Comparison of ENCODE assay signal across 32 mouse cellular contexts in genomic region chr10:87873516-87873915, GRCm38 (mm10). TPM values are rescaled to one million over a fixed set of nuclear protein-coding genes. Genes with fewer than 3 reads are reported as not detected.
"Had no signal": no experiment of that assay in that cellular context is flagged by ENCODE, and none has a peak within 500 bp of the region (broad histone marks: within the 10 kb centered on the region; RNA-seq: fewer than 3 reads in every experiment).

No protein-coding gene starts in this region.

- DNase-seq: left cerebral cortex, postnatal 4 days; liver; liver, embryonic 13.5 days; liver, postnatal 0 days; lung, adult 18-20 months; lung, adult 2 months; lung, embryonic 14.5 days; lung, postnatal 10 days; lung, postnatal 14 days; lung, postnatal 36 days; lung, postnatal 4 days had no signal

- H3K36me3 ChIP-seq: limb, embryonic 12.5 days; limb, embryonic 13.5 days; limb, embryonic 15.5 days; liver, embryonic 12.5 days; liver, embryonic 13.5 days; liver, embryonic 15.5 days; lung, embryonic 15.5 days; midbrain, embryonic 10.5 days; midbrain, embryonic 12.5 days; midbrain, embryonic 13.5 days; midbrain, embryonic 15.5 days; neural tube, embryonic 12.5 days; neural tube, embryonic 13.5 days had no signal

- H3K27me3 ChIP-seq: limb, embryonic 15.5 days; liver, embryonic 12.5 days; liver, embryonic 13.5 days; liver, embryonic 15.5 days; megakaryocyte, embryonic 14.5 days; midbrain, embryonic 12.5 days; midbrain, embryonic 13.5 days; midbrain, embryonic 15.5 days; neural tube, embryonic 12.5 days; neural tube, embryonic 13.5 days had no signal

- H3K27ac ChIP-seq: limb, embryonic 12.5 days; limb, embryonic 13.5 days; limb, embryonic 15.5 days; liver, embryonic 12.5 days; liver, embryonic 13.5 days; liver, embryonic 14.5 days; liver, embryonic 15.5 days; macrophage; midbrain, embryonic 10.5 days; midbrain, embryonic 12.5 days; midbrain, embryonic 13.5 days; midbrain, embryonic 15.5 days; neural tube, embryonic 12.5 days; neural tube, embryonic 13.5 days had no signal

- H3K4me2 ChIP-seq: limb, embryonic 12.5 days; limb, embryonic 13.5 days; limb, embryonic 15.5 days; liver, embryonic 12.5 days; liver, embryonic 13.5 days; liver, embryonic 15.5 days; lung, embryonic 14.5 days; lung, embryonic 15.5 days; midbrain, embryonic 11.5 days; midbrain, embryonic 12.5 days; midbrain, embryonic 13.5 days; midbrain, embryonic 15.5 days; neural tube, embryonic 12.5 days; neural tube, embryonic 13.5 days had no signal

- H3K4me3 ChIP-seq: limb, embryonic 12.5 days; limb, embryonic 13.5 days; limb, embryonic 15.5 days; liver, embryonic 12.5 days; liver, embryonic 13.5 days; liver, embryonic 15.5 days; lung, embryonic 15.5 days; megakaryocyte, embryonic 14.5 days; midbrain, embryonic 10.5 days; midbrain, embryonic 12.5 days; midbrain, embryonic 13.5 days; midbrain, embryonic 15.5 days; myocyte; neural tube, embryonic 12.5 days; neural tube, embryonic 13.5 days had no signal

- H3K4me1 ChIP-seq: liver, embryonic 12.5 days; liver, embryonic 13.5 days; liver, embryonic 15.5 days; megakaryocyte, embryonic 14.5 days; midbrain, embryonic 10.5 days; midbrain, embryonic 12.5 days; neural tube, embryonic 12.5 days had no signal

- H3K9me3 ChIP-seq: limb, embryonic 12.5 days; limb, embryonic 13.5 days; limb, embryonic 15.5 days; liver, embryonic 12.5 days; liver, embryonic 13.5 days; liver, embryonic 15.5 days; lung, embryonic 15.5 days; megakaryocyte, embryonic 14.5 days; midbrain, embryonic 10.5 days; midbrain, embryonic 12.5 days; midbrain, embryonic 13.5 days; midbrain, embryonic 15.5 days; neural tube, embryonic 12.5 days; neural tube, embryonic 13.5 days had no signal

- ATAC-seq: liver, embryonic 12.5 days; liver, postnatal 0 days; lung, postnatal 0 days; midbrain, embryonic 15.5 days; midbrain, embryonic 16.5 days had no signal

- H3K9ac ChIP-seq: limb, embryonic 12.5 days; limb, embryonic 13.5 days; limb, embryonic 15.5 days; liver, embryonic 12.5 days; liver, embryonic 13.5 days; liver, embryonic 14.5 days; liver, embryonic 15.5 days; liver, postnatal 0 days; lung, embryonic 14.5 days; lung, embryonic 15.5 days; midbrain, embryonic 12.5 days; midbrain, embryonic 13.5 days; midbrain, embryonic 15.5 days; neural tube, embryonic 12.5 days; neural tube, embryonic 13.5 days had no signal

RNA-seq across cellular contexts. Expression of gene Igf1, which starts 15.5 kb away (rescaled TPM):
- total RNA-seq: megakaryocyte-erythroid progenitor cell, adult 5-6 weeks; monocyte, adult 5-6 weeks had no signal
